Mouse (Mus musculus): ENCODE measurements around the gene Ltbr. TPM values are rescaled to one million over a fixed set of nuclear protein-coding genes. Genes with fewer than 3 reads are reported as not detected.
A peak's percentile ranks its signal among the peaks of the same experiment; 100 is the strongest.

Ltbr gene
- polyA plus RNA-seq, 1 experiment from 2014 or later: 47.0 TPM

DNA sequence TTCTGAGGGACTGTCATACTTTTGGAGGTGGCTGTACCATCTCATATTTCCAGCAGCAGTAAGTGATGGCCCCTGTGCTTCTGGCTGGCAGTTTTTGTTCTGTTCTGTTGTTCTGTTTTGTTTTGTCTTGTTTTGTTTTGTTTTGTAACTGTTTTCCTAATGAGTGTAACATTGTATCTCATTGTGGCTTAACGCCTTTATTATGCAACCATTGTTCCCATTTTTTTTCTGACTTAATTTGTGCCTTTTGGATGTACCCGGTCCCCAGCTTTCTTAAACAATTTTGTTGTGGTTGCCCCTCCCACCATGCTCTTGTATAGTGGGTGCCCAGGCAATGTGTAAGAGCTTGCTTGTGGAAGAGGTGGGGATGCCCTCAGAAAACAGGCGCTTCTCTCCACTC is 28.5 kb upstream of the Ltbr start:
- no peak overlapping the region for H3K4me3 ChIP-seq
- no peak overlapping the region for H3K9ac ChIP-seq
- H3K27ac ChIP-seq: no peak overlapping the region
- H3K4me1 ChIP-seq: peaks cover 24% of the 10 kb centered on the region
- H3K9me3 ChIP-seq: no peaks in the 10 kb centered on the region
- 68% methylated on average over 3 of the region's 3 CpGs for WGBS
- ATAC-seq (ENCODE audit: insufficient number of reproducible peaks, low FRiP score, low TSS enrichment, low read depth): no peak
- H3K4me2 ChIP-seq: no peak overlapping the region
- no peaks in the 10 kb centered on the region for H3K27me3 ChIP-seq
- no peaks in the 10 kb centered on the region for H3K36me3 ChIP-seq

DNA sequence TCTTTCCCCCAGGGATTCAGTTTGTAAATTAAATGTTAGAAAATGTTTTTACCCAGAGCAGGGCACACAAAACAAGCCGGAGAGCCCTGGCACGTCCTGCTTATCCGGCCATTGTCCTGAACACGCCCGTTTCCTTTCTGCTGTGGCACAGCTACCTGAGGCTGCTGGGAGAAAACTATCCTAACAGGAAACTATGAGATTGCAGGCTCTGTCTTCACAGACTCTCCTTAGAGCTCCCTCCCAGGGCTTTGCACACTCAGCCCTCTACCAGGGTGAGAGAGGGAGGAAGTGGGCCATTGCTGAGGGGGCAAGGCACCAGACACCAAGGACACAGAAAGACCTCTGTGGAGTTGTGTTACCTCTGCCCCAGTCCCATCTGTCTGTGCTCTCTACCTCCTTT is 26.6 kb upstream of the Ltbr start:
- no peak overlapping the region for H3K4me2 ChIP-seq
- no peaks in the 10 kb centered on the region for H3K36me3 ChIP-seq
- no peaks in the 10 kb centered on the region for H3K9me3 ChIP-seq
- peaks cover 24% of the 10 kb centered on the region for H3K4me1 ChIP-seq
- ATAC-seq (ENCODE audit: insufficient number of reproducible peaks, low FRiP score, low TSS enrichment, low read depth): no peak
- H3K4me3 ChIP-seq: no peak overlapping the region
- peak overlapping the region; percentile 68 for H3K27ac ChIP-seq
- H3K9ac ChIP-seq: no peak overlapping the region
- H3K27me3 ChIP-seq: no peaks in the 10 kb centered on the region
- 74% methylated on average over 5 of the region's 5 CpGs for WGBS

DNA sequence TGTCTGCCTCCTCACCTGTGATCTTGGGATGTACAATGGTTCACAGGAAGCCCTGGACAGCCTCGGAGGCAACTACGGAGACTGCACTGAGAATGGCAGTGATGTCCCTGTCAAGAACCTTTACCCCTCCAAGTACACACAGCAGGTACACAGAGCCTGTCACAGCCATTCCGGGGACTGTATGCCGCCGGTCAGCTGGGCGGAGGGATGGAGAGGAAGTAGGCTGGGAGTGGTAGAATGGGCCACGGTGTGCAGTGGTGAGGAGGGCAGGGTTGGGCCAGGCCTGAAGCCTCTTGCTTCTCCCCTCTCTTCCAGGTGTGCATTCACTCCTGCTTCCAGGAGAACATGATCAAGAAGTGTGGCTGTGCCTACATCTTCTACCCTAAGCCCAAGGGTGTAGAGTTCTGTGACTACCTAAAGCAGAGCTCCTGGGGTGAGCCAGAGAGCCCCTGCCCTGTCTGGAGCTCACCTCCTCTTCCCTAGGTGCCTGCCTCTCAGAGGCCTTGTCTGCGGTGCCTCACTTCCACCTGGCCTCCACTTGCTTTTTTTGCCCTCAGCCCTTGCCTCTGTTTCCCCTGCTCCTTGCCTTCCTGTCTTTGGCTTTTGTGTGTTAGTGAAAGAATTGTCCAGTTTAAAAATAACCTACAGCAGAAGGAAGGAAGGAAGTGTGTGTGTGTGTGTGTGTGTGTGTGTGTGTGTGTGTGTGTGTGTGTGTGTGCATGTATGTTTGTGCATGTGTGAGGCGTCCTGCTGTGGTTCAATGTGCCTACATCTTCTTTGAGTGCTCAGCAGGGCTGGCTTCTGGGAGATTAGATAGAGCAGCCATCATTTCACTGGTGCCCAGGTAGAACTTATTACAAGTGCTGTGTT is 25.3 kb upstream of the Ltbr start:
- Histone ChIP-seq H3K36me3 (no peaks in the 10 kb centered on the region), H3K9ac (no peak overlapping the region), H3K27me3 (no peaks in the 10 kb centered on the region), H3K4me2 (no peak overlapping the region), H3K9me3 (no peaks in the 10 kb centered on the region), H3K4me3 (no peak overlapping the region), H3K4me1 (peaks cover 16% of the 10 kb centered on the region), H3K27ac (peak overlapping the region; percentile 11; the same call in 1 of the 2 replicates)
- 75% methylated on average over 9 of the region's 9 CpGs for WGBS
- no peak for ATAC-seq (ENCODE audit: insufficient number of reproducible peaks, low FRiP score, low TSS enrichment, low read depth)

DNA sequence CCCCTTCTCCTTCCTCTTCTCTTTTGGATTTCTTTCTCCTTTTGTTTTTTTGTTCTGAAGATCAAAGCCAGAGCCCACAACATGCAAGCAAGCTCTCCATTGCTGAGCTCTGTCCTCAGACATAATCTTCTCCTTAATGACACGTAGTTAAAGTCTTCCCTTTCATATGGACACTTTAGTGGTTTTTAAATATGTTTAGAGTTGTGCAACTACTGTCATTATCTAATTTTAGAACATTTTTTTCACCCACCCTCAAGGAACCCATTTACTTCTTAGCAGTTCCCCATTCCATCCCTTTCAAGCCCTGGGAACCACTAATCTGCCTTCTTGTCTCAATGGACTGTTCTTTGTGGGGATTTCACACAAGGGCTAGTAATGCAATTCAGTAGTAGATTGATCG is 20.7 kb upstream of the Ltbr start:
- WGBS: 73% methylated on average over 2 of the region's 2 CpGs
- no peak overlapping the region for H3K27ac ChIP-seq

DNA sequence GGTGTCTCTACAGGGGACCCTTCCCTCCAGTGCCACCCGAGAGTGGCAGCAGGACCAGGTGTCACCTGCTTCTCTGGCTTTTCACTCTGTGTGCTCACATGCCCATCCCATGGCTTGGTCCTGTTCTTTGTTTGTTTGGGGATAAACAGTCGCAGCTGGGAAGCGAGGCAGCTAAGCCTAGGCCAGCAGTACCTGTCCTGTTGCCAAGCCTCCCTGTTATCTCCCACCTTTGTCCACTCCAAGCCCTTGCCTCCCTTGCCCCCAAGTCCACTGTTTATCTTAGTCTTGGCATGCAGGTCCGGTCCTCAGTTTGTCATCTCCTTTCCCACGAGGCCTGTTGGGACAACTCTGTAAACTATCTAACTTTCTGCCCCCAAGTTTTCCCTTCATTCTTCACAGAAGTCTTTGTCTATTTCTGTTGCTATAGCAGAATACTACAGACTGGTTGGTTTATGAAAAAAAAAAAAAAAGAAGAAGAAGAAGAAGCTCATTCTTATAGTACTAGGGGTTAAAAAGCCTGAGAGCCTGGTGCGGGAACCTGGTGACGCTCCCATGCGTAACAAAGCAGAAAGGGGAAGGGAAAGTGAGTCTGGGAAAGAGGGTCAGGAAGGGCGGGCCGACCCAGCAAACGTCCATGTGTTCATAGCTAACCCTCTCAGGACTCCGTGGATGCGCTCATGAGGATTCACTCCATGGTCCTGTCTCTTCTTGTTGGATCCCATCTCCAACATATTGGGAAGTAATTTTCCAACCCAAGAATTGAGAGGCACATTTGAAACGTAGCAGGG is 19.6 kb upstream of the Ltbr start:
- ATAC-seq (ENCODE audit: insufficient number of reproducible peaks, low FRiP score, low TSS enrichment, low read depth): no peak
- no peaks in the 10 kb centered on the region for H3K36me3 ChIP-seq
- no peak overlapping the region for H3K4me3 ChIP-seq
- peaks cover 11% of the 10 kb centered on the region for H3K4me1 ChIP-seq
- H3K4me2 ChIP-seq: no peak overlapping the region
- 78% methylated on average over 14 of the region's 14 CpGs for WGBS
- no peak overlapping the region for H3K27ac ChIP-seq
- H3K9ac ChIP-seq: no peak overlapping the region
- no peaks in the 10 kb centered on the region for H3K27me3 ChIP-seq
- H3K9me3 ChIP-seq: no peaks in the 10 kb centered on the region

More for the DNA sequence above, 20.7 kb upstream of the Ltbr start:
- Histone ChIP-seq H3K9me3 (no peaks in the 10 kb centered on the region), H3K4me3 (no peak overlapping the region), H3K9ac (no peak overlapping the region), H3K27me3 (no peaks in the 10 kb centered on the region), H3K36me3 (no peaks in the 10 kb centered on the region), H3K4me2 (no peak overlapping the region), H3K4me1 (peaks cover 11% of the 10 kb centered on the region)
- ATAC-seq (ENCODE audit: insufficient number of reproducible peaks, low FRiP score, low TSS enrichment, low read depth): no peak

DNA sequence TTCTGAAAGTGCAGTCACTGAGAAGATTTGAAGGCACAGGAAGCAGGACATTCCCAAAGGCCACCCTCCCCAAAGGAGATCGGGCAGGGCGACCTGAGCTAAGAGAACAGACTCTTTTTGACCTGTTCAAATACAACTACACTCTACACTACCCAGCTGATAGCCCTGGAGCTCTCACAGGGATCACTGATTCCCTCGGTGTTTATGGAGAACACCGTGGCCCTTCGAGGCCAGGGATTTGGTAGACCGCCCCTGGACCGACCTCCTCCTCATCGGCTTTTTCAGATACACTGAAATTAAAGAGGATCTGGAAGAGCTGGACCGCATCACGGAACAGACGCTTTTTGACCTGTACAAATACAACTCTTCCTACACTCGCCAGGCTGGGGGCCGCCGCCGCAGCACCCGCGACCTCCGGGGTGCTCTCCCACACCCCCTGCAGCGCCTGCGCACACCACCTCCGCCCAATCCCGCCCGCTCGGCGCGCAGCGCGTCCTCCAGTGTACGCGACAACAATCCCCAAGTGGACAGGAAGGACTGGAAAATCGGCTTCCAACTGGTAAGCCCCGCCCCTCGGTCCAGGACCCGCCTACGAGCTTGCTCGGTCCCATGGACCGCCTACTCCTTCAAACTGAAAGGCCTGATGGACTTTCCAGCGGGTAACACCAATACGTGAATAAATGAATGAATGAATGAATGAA is 17.1 kb upstream of the Ltbr start:
- Histone ChIP-seq H3K27me3 (no peaks in the 10 kb centered on the region), H3K36me3 (no peaks in the 10 kb centered on the region), H3K9ac (peak overlapping the region; percentile 67), H3K4me1 (peaks cover 11% of the 10 kb centered on the region), H3K4me2 (peak overlapping the region; percentile 86), H3K4me3 (peak overlapping the region; percentile 55), H3K9me3 (no peaks in the 10 kb centered on the region), H3K27ac (peak overlapping the region; percentile 61)
- peak; percentile 84 for ATAC-seq (ENCODE audit: insufficient number of reproducible peaks, low FRiP score, low TSS enrichment, low read depth)
- WGBS: under 1% methylated on average over 39 of the region's 39 CpGs

DNA sequence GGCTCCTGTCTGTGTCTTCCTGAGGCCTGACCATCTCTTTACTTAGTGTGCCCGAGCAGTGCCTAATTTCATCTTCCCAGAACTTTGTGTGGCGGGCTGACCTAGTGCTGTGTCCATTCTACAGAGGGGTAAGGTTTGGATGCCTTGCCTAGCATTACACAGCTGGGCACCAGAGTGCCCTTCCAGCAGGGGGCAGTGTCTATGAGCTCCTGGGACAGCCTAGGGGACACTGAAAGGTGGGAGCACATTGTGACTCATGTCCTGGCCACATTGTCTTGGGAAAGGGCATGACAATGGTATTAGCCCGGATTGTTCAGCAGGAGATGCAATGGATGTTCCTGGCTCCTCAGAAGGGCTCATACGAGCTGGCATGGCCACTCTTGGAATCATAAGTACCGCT is 14.6 kb upstream of the Ltbr start:
- H3K9ac ChIP-seq: no peak overlapping the region
- 80% methylated on average over 5 of the region's 5 CpGs for WGBS
- no peak for ATAC-seq (ENCODE audit: insufficient number of reproducible peaks, low FRiP score, low TSS enrichment, low read depth)

DNA sequence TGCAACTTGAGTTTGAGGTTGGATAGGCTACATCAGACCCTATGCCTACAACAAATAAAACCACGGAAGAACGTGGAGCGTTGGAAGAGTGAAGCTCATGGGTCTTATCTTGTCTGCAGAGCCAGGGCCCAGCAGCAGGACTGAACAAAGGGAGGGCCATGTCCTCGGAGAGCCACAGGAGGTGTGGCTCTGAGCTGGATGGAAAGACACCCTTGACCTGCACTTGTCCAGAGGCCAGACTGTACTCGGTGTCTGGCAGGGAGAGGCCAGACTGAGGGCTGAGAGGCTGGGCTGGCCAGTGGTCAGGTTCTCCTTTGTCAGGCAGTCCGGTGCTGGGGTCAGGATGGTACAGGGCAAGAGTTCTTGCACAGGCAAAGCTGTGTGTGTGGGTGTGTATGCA is 11.7 kb upstream of the Ltbr start:
- Histone ChIP-seq H3K36me3 (no peaks in the 10 kb centered on the region), H3K4me1 (peaks cover 13% of the 10 kb centered on the region), H3K4me2 (no peak overlapping the region), H3K27me3 (peaks cover 29% of the 10 kb centered on the region), H3K9me3 (no peaks in the 10 kb centered on the region), H3K9ac (no peak overlapping the region), H3K27ac (no peak overlapping the region), H3K4me3 (no peak overlapping the region)
- no peak for ATAC-seq (ENCODE audit: insufficient number of reproducible peaks, low FRiP score, low TSS enrichment, low read depth)
- WGBS: 82% methylated on average over 6 of the region's 6 CpGs

More for the DNA sequence above, 14.6 kb upstream of the Ltbr start:
- H3K36me3 ChIP-seq: no peaks in the 10 kb centered on the region
- peaks cover 11% of the 10 kb centered on the region for H3K4me1 ChIP-seq
- 0 out of 2 replicates have a peak, but pooled peaks cover under 1% of the 10 kb centered on the region for H3K27me3 ChIP-seq
- no peak overlapping the region for H3K27ac ChIP-seq
- no peak overlapping the region for H3K4me2 ChIP-seq
- no peaks in the 10 kb centered on the region for H3K9me3 ChIP-seq
- no peak overlapping the region for H3K4me3 ChIP-seq

DNA sequence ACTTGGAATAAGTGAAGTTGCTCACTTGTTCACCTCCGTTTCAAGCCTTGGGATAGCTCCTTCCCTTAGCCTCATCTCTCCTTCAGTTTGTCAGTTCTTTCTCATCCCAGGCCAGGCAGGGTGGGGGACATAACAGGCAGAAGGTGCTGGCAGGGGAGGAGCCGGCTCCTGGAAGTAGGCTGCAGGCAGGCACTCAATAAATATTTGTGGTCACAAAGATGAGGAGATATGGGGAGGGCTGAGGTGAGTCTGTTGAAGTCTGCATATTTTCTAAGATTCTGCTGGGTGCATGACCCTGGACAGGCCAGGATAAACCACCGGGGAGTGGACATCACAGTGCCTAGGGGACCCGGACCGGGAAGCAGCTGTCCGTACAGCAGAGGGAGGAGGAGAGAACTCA is 9.9 kb upstream of the Ltbr start:
- no peak overlapping the region for H3K4me3 ChIP-seq
- H3K4me2 ChIP-seq: no peak overlapping the region
- no peaks in the 10 kb centered on the region for H3K36me3 ChIP-seq
- H3K9ac ChIP-seq: no peak overlapping the region
- 44% methylated on average over 6 of the region's 6 CpGs for WGBS
- H3K9me3 ChIP-seq: no peaks in the 10 kb centered on the region
- H3K27ac ChIP-seq: no peak overlapping the region
- H3K4me1 ChIP-seq: peaks cover 9% of the 10 kb centered on the region
- H3K27me3 ChIP-seq: peaks cover 39% of the 10 kb centered on the region
- ATAC-seq (ENCODE audit: insufficient number of reproducible peaks, low FRiP score, low TSS enrichment, low read depth): no peak

DNA sequence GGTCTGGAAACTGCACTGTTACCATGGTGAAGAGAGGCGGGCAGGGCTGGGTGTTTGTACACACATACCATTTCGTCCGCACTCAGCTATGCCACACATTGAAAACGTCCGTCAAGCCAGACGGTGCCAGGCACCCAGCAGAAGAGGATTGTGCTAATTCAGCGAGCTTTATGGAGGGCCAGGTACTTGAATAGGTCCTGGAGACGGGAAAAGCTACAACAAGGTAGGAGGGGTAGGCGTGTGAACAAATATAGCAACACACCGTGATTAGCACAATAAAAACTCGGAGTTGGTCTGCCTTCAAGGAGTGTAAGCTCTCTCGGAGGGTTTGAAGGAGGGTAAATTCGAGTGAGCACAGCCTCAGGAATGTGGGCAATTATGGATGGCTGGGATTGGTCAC is 9.1 kb upstream of the Ltbr start:
- WGBS: 47% methylated on average over 13 of the region's 13 CpGs
- H3K9me3 ChIP-seq: no peaks in the 10 kb centered on the region
- H3K4me1 ChIP-seq: peaks cover 9% of the 10 kb centered on the region
- no peak for ATAC-seq (ENCODE audit: insufficient number of reproducible peaks, low FRiP score, low TSS enrichment, low read depth)
- no peak overlapping the region for H3K9ac ChIP-seq
- no peak overlapping the region for H3K4me3 ChIP-seq
- no peak overlapping the region for H3K4me2 ChIP-seq
- no peaks in the 10 kb centered on the region for H3K36me3 ChIP-seq
- peaks cover 41% of the 10 kb centered on the region for H3K27me3 ChIP-seq
- H3K27ac ChIP-seq: no peak overlapping the region

DNA sequence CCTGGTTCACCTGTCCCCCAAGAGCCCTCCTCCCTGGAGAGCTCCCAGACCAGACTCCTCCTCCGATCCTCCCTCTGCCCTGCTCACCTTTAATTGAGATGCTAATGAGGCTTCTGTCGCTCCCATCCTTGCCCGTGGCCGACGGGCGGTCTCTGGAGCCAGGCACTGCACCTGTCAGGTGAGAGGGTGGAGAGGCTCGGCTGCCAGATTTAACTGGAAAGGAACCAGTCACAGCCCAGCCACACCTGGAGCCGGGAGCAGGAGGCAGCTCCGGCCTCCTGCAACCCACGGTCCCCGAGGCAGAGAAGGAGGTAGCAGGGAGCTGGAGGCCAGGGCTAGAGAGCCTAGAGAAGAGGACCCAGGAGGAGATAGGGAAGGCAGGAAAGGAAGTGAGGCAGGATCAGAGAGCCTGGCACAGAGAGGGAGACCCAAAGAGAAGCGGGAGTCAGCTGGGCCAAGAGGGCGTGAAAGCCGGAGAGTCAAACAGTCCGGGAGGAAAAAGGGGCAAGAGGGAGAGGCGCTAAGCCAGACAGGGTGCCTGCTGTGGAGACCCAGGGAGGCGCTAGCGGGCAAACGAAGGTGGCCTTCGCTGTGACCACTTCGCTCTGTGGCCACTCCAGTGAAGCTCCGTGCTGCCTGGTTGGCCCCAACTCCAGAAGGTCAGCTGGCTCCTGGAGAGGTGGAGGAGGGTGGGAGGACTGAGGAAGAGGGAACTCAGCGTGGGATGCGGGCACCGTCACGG is 7.6 kb upstream of the Ltbr start:
- no peaks in the 10 kb centered on the region for H3K9me3 ChIP-seq
- ATAC-seq (ENCODE audit: insufficient number of reproducible peaks, low FRiP score, low TSS enrichment, low read depth): no peak
- peaks cover 41% of the 10 kb centered on the region for H3K27me3 ChIP-seq
- no peak overlapping the region for H3K27ac ChIP-seq
- H3K4me3 ChIP-seq: peak overlapping the region; percentile 5
- WGBS: 11% methylated on average over 26 of the region's 26 CpGs
- peaks cover 9% of the 10 kb centered on the region for H3K4me1 ChIP-seq
- peak overlapping the region; percentile 10; the same call in 1 of the 2 replicates for H3K4me2 ChIP-seq
- no peak overlapping the region for H3K9ac ChIP-seq
- H3K36me3 ChIP-seq: no peaks in the 10 kb centered on the region
